Mouse (Mus musculus) bone marrow, adult 2 months (tissue): ENCODE measurements around the gene Pros1.

Source experiments
- CTCF ChIP-seq: fragments of 200-500 bp; IDR thresholded peaks from 2 replicates; pipeline ENCODE4 v1.5.1; 2011; ENCODE audit warnings: low read length, control low read depth; ENCODE audit not compliant: control insufficient read depth, insufficient read depth
- POLR2A ChIP-seq: fragments of 200-500 bp; IDR thresholded peaks from 2 replicates; pipeline ENCODE4 v1.6.1; 2011; ENCODE audit warnings: low read depth, mild to moderate bottlenecking, control low read depth, low read length, borderline replicate concordance; ENCODE audit not compliant: control insufficient read depth

GRCm38 (mm10) chr16:62872688-62873117 is 18.6 kb downstream of the Pros1 start:
- TF ChIP-seq CTCF (no peak), POLR2A (no peak)
